Mouse (Mus musculus): Measurements from ENCODE around the gene A430033K04Rik.

DNA sequence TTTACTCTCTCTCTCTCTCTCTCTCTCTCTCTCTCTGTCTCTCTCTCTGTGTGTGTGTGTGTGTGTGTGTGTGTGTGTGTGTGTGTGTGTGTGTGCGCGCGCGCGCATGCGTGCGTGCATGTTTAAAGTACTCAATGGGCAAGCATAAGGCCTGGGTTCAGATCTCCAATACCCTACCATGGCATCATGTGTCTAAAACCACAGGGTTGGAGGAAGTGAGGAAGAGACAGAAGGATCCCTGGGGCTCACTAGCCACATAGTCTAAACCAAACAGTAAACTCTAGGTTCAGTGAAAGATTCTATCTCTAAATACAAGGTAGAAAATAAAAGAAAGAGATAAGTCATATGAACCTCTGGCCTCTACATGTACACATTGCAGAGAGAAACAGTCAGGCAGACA lies 61.2 kb downstream of the A430033K04Rik start:
- TF ChIP-seq CTCF (IDR thresholded peaks at IDR 0.05; ENCODE audit: low read depth, low read length) (no peak), TAL1 (conservative IDR thresholded peaks at IDR 0.05; ENCODE audit: low read depth, low read length) (no peak), POLR2AphosphoS5 (IDR thresholded peaks at IDR 0.05; ENCODE audit: insufficient replicate concordance, low read depth, low read length) (no peak), GATA1 (IDR thresholded peaks at IDR 0.05; ENCODE audit: borderline replicate concordance, low read length) (no peak)
